Mouse (Mus musculus): ENCODE results near the gene Tbce. TPM values are rescaled to one million over a fixed set of nuclear protein-coding genes. Genes with fewer than 3 reads are reported as not detected.
"Not testable (repeated sequence)": the region's sequence is repeated elsewhere in the genome, so short reads cannot be mapped to it uniquely, and the experiment has no call there.

Tbce gene
- total and polyA plus RNA-seq, 3 experiments, result 27.2 to 82.1 (median 54.4) TPM

- no peak for TF ChIP-seq CHD1 (IDR thresholded peaks at IDR 0.05; ENCODE audit: low read depth, low read length)
- TF ChIP-seq POLR2A (IDR thresholded peaks at IDR 0.05; ENCODE audit: low read depth, low read length), result no peak
- no peak for TF ChIP-seq CHD2 (IDR thresholded peaks at IDR 0.05; ENCODE audit: low read length)
- TF ChIP-seq MAZ (IDR thresholded peaks at IDR 0.05; ENCODE audit: low read depth, low read length), result no peak
- TF ChIP-seq ETS1 (conservative IDR thresholded peaks at IDR 0.05; ENCODE audit: low read depth, low read length), result no peak
- no peak for TF ChIP-seq MXI1 (IDR thresholded peaks at IDR 0.05; ENCODE audit: low read depth, low read length)
- no peak for TF ChIP-seq TCF12 (IDR thresholded peaks at IDR 0.05; ENCODE audit: low read depth, low read length)
- TF ChIP-seq JUND (conservative IDR thresholded peaks at IDR 0.05; ENCODE audit: low read depth, low read length), result no peak
- no peak for TF ChIP-seq HCFC1 (IDR thresholded peaks at IDR 0.05; ENCODE audit: low read depth, low read length)
- no peaks in the 10 kb centered on the region for H3K4me1 ChIP-seq (ENCODE audit: control insufficient read depth in 1 of 2, insufficient read depth in 2 of 2)
- H3K9me3 ChIP-seq (replicated peaks; ENCODE audit: low read length), result no peaks in the 10 kb centered on the region
- no peak overlapping the region for H3K9ac ChIP-seq (ENCODE audit: insufficient read depth, low read depth)
- no peaks in the 10 kb centered on the region for H3K27me3 ChIP-seq (replicated peaks)
- dilution Hi-C loops (cut with MboI; ENCODE audit: extremely low pct_ligation_motif_present, extremely low pct_unique_long_range_greater_than_20kb, low sequenced_read_pairs), result no loop called here
- in situ Hi-C loops (cut with MboI; ENCODE audit: low pct_ligation_motif_present, low pct_unique_long_range_greater_than_20kb, low sequenced_read_pairs), result no loop called here
- H3K4me3 ChIP-seq (replicated peaks in 1 of 3; ENCODE audit: low read depth in 2 of 3, low read length in 2 of 3, poor library complexity in 1 of 3), result no peak overlapping the region
- no peak overlapping the region for H3K27ac ChIP-seq (ENCODE audit: insufficient read depth, low read depth)
- H3K4me2 ChIP-seq (ENCODE audit: insufficient read depth, low read depth, poor library complexity, severe bottlenecking), result no peak overlapping the region
- DNase-seq (ENCODE audit: extremely low read depth), result no peak
- H3K79me2 ChIP-seq (replicated peaks; ENCODE audit: control insufficient read depth, extremely low read depth, insufficient read depth, poor library complexity, severe bottlenecking), result peaks cover 5% of the 10 kb centered on the region; the same call in 1 of the 2 replicates
- H3K36me3 ChIP-seq (replicated peaks in 1 of 2; ENCODE audit: control insufficient read depth in 1 of 2, insufficient read depth in 1 of 2, low read length in 1 of 2), result peaks cover 25 to 45% of the 10 kb centered on the region in 2 experiments
Measured at GRCm38 (mm10) chr13:14025554-14025953, 13.9 kb downstream of the Tbce start.

- DNase-seq (ENCODE audit: extremely low read depth); H3K4me2 ChIP-seq (ENCODE audit: insufficient read depth, low read depth, poor library complexity, severe bottlenecking); H3K79me2 ChIP-seq (replicated peaks; ENCODE audit: control insufficient read depth, extremely low read depth, insufficient read depth, poor library complexity, severe bottlenecking); H3K27me3 ChIP-seq (replicated peaks); dilution Hi-C loops (cut with MboI; ENCODE audit: extremely low pct_ligation_motif_present, extremely low pct_unique_long_range_greater_than_20kb, low sequenced_read_pairs); H3K27ac ChIP-seq (ENCODE audit: insufficient read depth, low read depth); in situ Hi-C loops (cut with MboI; ENCODE audit: low pct_ligation_motif_present, low pct_unique_long_range_greater_than_20kb, low sequenced_read_pairs); H3K9me3 ChIP-seq (replicated peaks; ENCODE audit: low read length); H3K4me3 ChIP-seq (replicated peaks in 1 of 3; ENCODE audit: low read depth in 2 of 3, low read length in 2 of 3, poor library complexity in 1 of 3); H3K4me1 ChIP-seq (ENCODE audit: control insufficient read depth in 1 of 2, insufficient read depth in 2 of 2); H3K9ac ChIP-seq (ENCODE audit: insufficient read depth, low read depth): not testable (repeated sequence)
- H3K36me3 ChIP-seq (replicated peaks in 1 of 2; ENCODE audit: control insufficient read depth in 1 of 2, insufficient read depth in 1 of 2, low read length in 1 of 2), result peaks cover 28 to 42% of the 10 kb centered on the region in 2 experiments
Measured at GRCm38 (mm10) chr13:14021417-14021816, 18.0 kb downstream of the Tbce start.

GRCm38 (mm10) chr13:14018852-14019251 is 20.6 kb downstream of the Tbce start:
- Histone ChIP-seq H3K9ac (ENCODE audit: insufficient read depth, low read depth) (no peak overlapping the region), H3K4me3 (replicated peaks in 1 of 3; ENCODE audit: low read depth in 2 of 3, low read length in 2 of 3, poor library complexity in 1 of 3) (no peak overlapping the region), H3K36me3 (replicated peaks in 1 of 2; ENCODE audit: control insufficient read depth in 1 of 2, insufficient read depth in 1 of 2, low read length in 1 of 2) (peaks cover 33 to 55% of the 10 kb centered on the region in 2 experiments), H3K27me3 (replicated peaks) (no peaks in the 10 kb centered on the region), H3K79me2 (replicated peaks; ENCODE audit: control insufficient read depth, extremely low read depth, insufficient read depth, poor library complexity, severe bottlenecking) (no peaks in the 10 kb centered on the region), H3K9me3 (replicated peaks; ENCODE audit: low read length) (no peaks in the 10 kb centered on the region), H3K4me1 (ENCODE audit: control insufficient read depth in 1 of 2, insufficient read depth in 2 of 2) (no peaks in the 10 kb centered on the region), H3K27ac (ENCODE audit: insufficient read depth, low read depth) (no peak overlapping the region), H3K4me2 (ENCODE audit: insufficient read depth, low read depth, poor library complexity, severe bottlenecking) (no peak overlapping the region)
- no peak for DNase-seq (ENCODE audit: extremely low read depth)
- dilution Hi-C loops (cut with MboI; ENCODE audit: extremely low pct_ligation_motif_present, extremely low pct_unique_long_range_greater_than_20kb, low sequenced_read_pairs) (no loop called here), in situ Hi-C loops (cut with MboI; ENCODE audit: low pct_ligation_motif_present, low pct_unique_long_range_greater_than_20kb, low sequenced_read_pairs) (no loop called here)
- TF ChIP-seq UBTF (IDR thresholded peaks at IDR 0.05; ENCODE audit: low read depth, low read length) (no peak), E2F4 (IDR thresholded peaks at IDR 0.05; ENCODE audit: insufficient replicate concordance, low read depth, low read length) (no peak), RCOR1 (conservative IDR thresholded peaks at IDR 0.05; ENCODE audit: low read depth, low read length) (no peak), ZKSCAN1 (IDR thresholded peaks at IDR 0.05; ENCODE audit: borderline replicate concordance, low read depth, low read length) (no peak), CHD2 (IDR thresholded peaks at IDR 0.05; ENCODE audit: low read length) (no peak), SMC3 (IDR thresholded peaks at IDR 0.05; ENCODE audit: low read depth, low read length) (no peak)
